Mouse (Mus musculus): ENCODE measurements around the gene Nuak1. TPM values are rescaled to one million over a fixed set of nuclear protein-coding genes. Genes with fewer than 3 reads are reported as not detected.
A peak's percentile ranks its signal among the peaks of the same experiment; 100 is the strongest.
"Not testable (repeated sequence)": the region's sequence is repeated elsewhere in the genome, so short reads cannot be mapped to it uniquely, and the experiment has no call there.

Gene Nuak1
- 74.3 and 84.1 TPM in 2 replicates for polyA plus RNA-seq (2011; ENCODE audit: insufficient read length, low read depth, missing spikeins)

DNA sequence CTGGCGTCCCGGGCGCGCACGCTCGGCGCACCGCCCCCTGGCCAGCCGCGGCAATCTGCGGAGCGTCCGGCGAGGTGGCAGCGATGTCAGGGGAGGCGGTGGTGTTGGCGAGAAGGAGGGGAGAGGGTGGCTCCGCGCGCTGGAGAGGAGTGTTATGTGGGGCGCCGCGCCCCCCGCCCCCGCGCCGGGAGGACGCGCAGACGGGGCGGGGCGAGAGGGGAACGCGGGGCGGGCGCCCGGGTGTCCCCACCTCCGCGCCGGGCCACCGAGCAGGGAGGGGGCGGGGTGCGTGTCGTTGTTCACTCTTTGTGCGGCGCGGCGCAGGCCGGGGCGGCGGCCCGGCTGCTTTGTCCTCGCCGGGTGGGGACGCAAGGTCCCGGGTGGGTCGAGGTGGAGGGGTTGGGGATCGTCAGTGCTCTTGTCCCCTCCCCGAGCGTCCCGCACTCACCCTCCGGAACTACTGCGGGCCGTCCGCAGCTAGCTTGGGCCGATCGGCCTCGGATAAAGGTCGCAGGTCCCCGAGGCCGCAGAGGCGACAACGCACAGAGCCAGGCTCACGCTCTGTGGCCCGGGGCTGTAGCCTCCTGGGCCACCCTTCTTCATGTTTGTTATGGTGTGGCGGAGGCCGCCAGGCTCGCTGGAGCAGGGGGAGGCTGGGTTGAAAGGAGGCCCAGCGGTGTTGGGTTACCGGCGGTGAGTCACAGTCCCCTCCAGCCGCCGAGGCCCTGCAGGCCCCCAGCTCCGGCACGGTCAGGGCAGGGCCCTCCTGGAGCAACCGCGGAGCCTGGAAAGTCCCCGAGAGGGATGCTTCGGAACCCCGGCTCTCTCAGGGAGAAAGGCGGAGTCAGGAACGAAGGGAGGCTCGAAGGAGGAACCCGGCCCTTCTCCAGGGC lies at the start of gene Nuak1:
TSS of gene Nuak1 (minus strand) at position 57 of the 893 bp plus-strand sequence.
- peaks cover 8% of the 10 kb centered on the region for H3K4me1 ChIP-seq (ENCODE audit: control insufficient read depth, insufficient read depth, low read length)
- TF ChIP-seq POLR2A (IDR thresholded peaks at IDR 0.05; ENCODE audit: low read depth, low read length): peak; percentile 93
- TF ChIP-seq CTCF (IDR thresholded peaks at IDR 0.05; ENCODE audit: borderline replicate concordance, insufficient read depth, low read length): no peak
- H3K27ac ChIP-seq (ENCODE audit: insufficient read depth, low read length): peak within 1 kb of the TSS; percentile 94
- peak within 1 kb of the TSS; percentile 89 for H3K4me3 ChIP-seq (ENCODE audit: insufficient read depth, low read length)

DNA sequence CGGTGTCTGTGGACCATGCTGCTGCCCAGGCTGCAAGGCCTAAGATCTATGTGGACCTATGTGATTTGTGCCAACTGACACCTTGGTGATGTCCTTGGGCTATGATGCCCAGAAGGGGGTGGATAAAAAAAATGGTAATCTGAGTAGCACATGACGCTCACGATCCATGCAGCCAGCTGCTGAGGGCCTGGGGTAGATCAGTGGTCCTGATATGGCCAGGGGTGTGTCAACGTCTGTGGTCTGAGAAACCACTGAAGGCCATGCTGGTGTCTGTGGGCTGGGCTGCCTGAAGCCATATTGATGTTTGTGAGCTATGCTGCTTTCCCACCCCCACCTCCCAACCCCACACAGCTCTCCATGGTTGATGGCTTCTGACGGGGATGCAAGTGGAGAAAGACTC lies 49.7 kb upstream of the Nuak1 start:
- H3K4me3 ChIP-seq (ENCODE audit: insufficient read depth, low read length): no peak overlapping the region
- H3K27ac ChIP-seq (ENCODE audit: insufficient read depth, low read length): no peak overlapping the region
- TF ChIP-seq POLR2A (IDR thresholded peaks at IDR 0.05; ENCODE audit: low read depth, low read length): no peak
- no peak for TF ChIP-seq CTCF (IDR thresholded peaks at IDR 0.05; ENCODE audit: borderline replicate concordance, insufficient read depth, low read length)

DNA sequence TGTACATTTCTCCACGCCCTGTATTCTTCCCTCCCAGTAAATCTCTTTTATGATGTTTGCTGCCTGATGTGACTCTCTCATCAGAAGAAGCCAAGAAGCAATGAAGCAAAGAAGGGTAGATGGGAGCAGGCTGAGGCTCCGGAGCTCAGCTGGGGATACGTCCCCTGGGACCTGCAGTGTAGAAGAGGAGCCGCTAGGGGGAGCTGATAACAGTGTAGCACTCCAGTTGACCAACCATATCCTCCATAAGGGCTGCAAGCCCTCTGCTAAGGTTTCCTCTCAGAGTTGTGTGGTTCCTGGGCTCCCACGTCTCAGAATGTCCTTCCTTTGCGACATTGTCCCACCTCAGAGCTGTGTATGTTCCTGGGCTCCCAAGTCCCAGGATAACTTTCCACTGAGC lies 47.9 kb upstream of the Nuak1 start:
- Histone ChIP-seq H3K4me1 (ENCODE audit: control insufficient read depth, insufficient read depth, low read length) (no peaks in the 10 kb centered on the region), H3K27ac (ENCODE audit: insufficient read depth, low read length) (no peak overlapping the region), H3K4me3 (ENCODE audit: insufficient read depth, low read length) (no peak overlapping the region)
- TF ChIP-seq POLR2A (IDR thresholded peaks at IDR 0.05; ENCODE audit: low read depth, low read length) (no peak), CTCF (IDR thresholded peaks at IDR 0.05; ENCODE audit: borderline replicate concordance, insufficient read depth, low read length) (0 out of 2 replicates have a peak, but pooled peaks have one; percentile 10)

More for the DNA sequence above, 49.7 kb upstream of the Nuak1 start:
- H3K4me1 ChIP-seq (ENCODE audit: control insufficient read depth, insufficient read depth, low read length): no peaks in the 10 kb centered on the region

DNA sequence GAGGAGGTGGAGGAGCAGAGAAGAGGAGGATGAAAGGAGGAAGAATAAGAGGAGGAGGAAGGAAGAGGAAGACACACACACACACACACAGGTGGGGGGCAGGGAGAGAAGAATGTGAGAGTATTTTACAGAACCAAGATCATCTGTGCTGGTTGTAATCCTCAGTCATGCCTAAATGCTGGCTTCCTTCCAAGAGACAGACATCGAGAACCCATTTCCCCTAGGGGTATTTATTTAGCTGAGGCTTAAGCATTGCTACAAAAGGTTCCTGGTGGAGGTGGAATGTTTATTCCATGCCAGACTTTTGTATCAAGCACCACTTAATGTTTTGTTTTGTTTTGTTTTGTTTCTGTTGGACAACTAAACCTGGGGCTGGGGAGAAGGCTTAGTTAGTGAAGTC lies 44.3 kb upstream of the Nuak1 start:
- Histone ChIP-seq H3K27ac (ENCODE audit: insufficient read depth, low read length) (no peak overlapping the region), H3K4me3 (ENCODE audit: insufficient read depth, low read length) (no peak overlapping the region), H3K4me1 (ENCODE audit: control insufficient read depth, insufficient read depth, low read length) (no peaks in the 10 kb centered on the region)
- TF ChIP-seq POLR2A (IDR thresholded peaks at IDR 0.05; ENCODE audit: low read depth, low read length) (no peak), CTCF (IDR thresholded peaks at IDR 0.05; ENCODE audit: borderline replicate concordance, insufficient read depth, low read length) (no peak)

DNA sequence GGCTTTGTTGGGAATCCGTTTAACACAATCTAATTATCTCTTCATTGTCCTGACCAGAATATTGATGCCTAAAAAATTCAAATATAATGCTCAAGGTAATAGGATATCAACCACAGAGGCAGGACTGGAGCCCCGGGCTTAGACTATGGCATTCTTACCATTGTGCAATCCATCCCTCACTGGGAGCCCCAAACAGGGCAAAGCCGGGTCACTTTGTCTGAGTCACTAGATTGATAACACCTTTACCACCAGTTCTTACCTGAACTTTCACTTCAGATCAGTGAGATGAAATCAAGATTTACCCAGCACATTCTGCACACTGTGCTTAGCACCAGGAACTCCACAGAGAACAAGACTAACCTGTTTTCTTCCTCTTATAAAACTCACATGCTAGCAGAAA lies 43.2 kb upstream of the Nuak1 start:
- Histone ChIP-seq H3K27ac (ENCODE audit: insufficient read depth, low read length) (no peak overlapping the region), H3K4me3 (ENCODE audit: insufficient read depth, low read length) (no peak overlapping the region), H3K4me1 (ENCODE audit: control insufficient read depth, insufficient read depth, low read length) (no peaks in the 10 kb centered on the region)
- TF ChIP-seq CTCF (IDR thresholded peaks at IDR 0.05; ENCODE audit: borderline replicate concordance, insufficient read depth, low read length): no peak

DNA sequence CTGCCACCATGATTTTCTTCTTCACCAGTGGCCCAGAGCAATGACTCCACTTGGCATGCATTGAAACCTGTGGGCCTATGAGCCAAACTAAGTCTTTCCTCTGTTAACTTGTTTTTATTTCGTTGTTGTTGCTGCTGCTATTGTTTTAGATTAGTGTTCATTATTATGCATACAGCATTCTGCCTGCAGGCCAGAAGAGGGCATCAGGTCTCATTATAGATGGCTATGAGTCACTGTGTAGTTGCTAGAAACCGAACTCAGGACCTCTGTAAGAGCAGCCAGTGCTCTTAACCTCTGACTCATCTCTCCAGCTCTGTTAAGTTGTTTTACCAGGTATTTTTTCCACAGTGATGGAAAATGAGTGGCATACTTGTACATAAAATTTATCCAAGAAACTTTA lies 42.7 kb upstream of the Nuak1 start:
- H3K27ac ChIP-seq (ENCODE audit: insufficient read depth, low read length): no peak overlapping the region
- TF ChIP-seq CTCF (IDR thresholded peaks at IDR 0.05; ENCODE audit: borderline replicate concordance, insufficient read depth, low read length) (no peak), POLR2A (IDR thresholded peaks at IDR 0.05; ENCODE audit: low read depth, low read length) (no peak)
- H3K4me3 ChIP-seq (ENCODE audit: insufficient read depth, low read length): no peak overlapping the region
- H3K4me1 ChIP-seq (ENCODE audit: control insufficient read depth, insufficient read depth, low read length): no peaks in the 10 kb centered on the region

DNA sequence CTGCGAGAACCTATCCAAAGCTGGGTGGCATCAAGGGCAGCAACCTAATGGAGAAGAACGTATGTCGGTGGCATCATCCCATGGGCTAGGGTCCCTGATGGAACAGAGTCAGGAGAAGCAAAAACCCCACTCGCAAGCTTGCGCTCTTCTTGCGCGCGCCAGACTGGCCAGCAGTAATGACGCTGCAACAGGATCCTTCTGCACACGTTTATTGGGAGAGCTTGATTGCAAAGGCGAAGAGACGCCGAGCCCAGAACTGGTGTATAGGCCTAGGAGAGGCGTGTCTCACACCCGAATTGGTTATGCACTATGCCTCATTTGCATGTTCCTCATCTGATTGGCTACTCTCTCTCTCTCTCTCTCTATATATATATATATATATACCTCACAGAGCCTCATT lies 42.0 kb upstream of the Nuak1 start:
- H3K4me3 ChIP-seq (ENCODE audit: insufficient read depth, low read length); H3K27ac ChIP-seq (ENCODE audit: insufficient read depth, low read length): not testable (repeated sequence)

DNA sequence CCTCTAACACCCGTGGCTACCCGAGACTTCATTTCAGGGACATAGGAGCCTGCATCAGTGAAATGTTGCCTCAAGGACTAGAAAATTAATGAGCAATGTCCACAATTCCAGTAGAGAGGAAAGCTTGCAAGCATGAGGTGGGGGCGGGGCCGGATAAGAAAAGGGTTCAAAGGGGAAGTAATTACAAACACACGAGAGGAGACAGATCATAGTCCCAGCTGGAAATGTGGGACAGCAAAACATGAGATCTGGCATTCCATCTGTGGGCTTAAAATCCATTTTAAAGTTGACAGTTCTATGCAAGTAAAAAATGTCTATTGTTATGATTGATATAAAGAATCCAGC lies 40.9 kb upstream of the Nuak1 start:
- Histone ChIP-seq H3K4me1 (ENCODE audit: control insufficient read depth, insufficient read depth, low read length) (no peaks in the 10 kb centered on the region), H3K4me3 (ENCODE audit: insufficient read depth, low read length) (no peak overlapping the region), H3K27ac (ENCODE audit: insufficient read depth, low read length) (peak overlapping the region; percentile 9; the same call in 1 of the 2 replicates)
- TF ChIP-seq POLR2A (IDR thresholded peaks at IDR 0.05; ENCODE audit: low read depth, low read length): no peak

More for the DNA sequence above, 42.0 kb upstream of the Nuak1 start:
- H3K4me1 ChIP-seq (ENCODE audit: control insufficient read depth, insufficient read depth, low read length): not testable (repeated sequence)

DNA sequence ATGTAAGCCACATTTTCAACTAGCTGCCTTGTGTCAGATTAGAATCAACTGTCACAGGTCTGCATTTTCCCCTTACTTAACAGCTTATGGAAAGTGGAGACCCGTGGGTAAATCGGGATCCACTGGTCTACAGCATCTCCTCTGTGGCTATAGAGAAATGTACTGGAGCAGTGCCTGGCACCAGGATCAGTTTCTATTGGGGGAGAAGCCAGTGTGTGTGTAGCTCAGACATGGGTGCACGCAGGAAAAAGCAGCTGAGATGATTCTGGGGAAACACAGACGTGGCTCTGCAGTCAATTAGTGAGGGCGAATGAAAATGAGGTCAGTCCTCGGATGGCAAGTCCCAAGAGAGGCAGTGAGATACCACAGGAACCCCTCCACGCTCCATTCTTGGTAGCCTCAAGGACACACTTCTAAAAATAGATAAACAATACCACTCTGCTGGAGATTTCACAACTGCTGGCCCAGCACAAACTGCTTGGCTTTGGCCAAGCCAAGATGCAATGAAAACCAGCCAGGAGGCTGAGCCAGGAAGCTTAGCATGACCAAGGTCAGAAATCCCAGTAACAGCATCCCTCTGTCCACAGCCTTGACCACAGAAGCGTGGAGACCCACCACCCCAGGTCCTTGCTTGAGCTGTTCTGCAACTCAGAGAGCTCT lies 40.4 kb upstream of the Nuak1 start:
- H3K4me3 ChIP-seq (ENCODE audit: insufficient read depth, low read length): no peak overlapping the region
- H3K27ac ChIP-seq (ENCODE audit: insufficient read depth, low read length): peak overlapping the region; percentile 9; the same call in 1 of the 2 replicates
- TF ChIP-seq POLR2A (IDR thresholded peaks at IDR 0.05; ENCODE audit: low read depth, low read length) (no peak), CTCF (IDR thresholded peaks at IDR 0.05; ENCODE audit: borderline replicate concordance, insufficient read depth, low read length) (no peak)
- H3K4me1 ChIP-seq (ENCODE audit: control insufficient read depth, insufficient read depth, low read length): no peaks in the 10 kb centered on the region

DNA sequence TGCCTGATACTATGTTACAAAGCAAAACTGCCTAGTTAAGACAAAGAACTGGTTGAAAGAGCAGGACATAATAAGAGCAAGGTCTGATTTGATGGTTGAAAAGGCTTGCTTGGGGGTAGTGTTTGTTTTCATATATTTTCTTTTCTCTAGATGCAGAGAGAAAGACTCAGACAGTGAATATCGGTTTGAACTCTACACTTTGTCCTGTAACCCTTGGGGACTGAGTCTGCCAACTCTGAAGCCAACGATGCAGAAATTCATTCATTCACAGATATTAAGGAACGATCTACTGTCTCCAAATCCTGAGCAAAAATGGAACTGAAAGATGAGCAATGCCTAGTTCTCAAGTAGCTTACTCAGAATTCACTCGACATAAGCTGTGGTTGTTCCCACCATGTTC lies 39.7 kb upstream of the Nuak1 start:
- Histone ChIP-seq H3K27ac (ENCODE audit: insufficient read depth, low read length) (no peak overlapping the region), H3K4me3 (ENCODE audit: insufficient read depth, low read length) (no peak overlapping the region), H3K4me1 (ENCODE audit: control insufficient read depth, insufficient read depth, low read length) (no peaks in the 10 kb centered on the region)
- TF ChIP-seq CTCF (IDR thresholded peaks at IDR 0.05; ENCODE audit: borderline replicate concordance, insufficient read depth, low read length) (no peak), POLR2A (IDR thresholded peaks at IDR 0.05; ENCODE audit: low read depth, low read length) (no peak)

Measured in embryonic fibroblast, embryonic 13.5 days (primary cell).